Mouse (Mus musculus) G1E-ER4 (cell line): Measurements from ENCODE around the gene Hivep3. TPM values are rescaled to one million over a fixed set of nuclear protein-coding genes. Genes with fewer than 3 reads are reported as not detected.

Source experiments
- GATA1 ChIP-seq: IDR thresholded peaks from one replicate; pipeline ENCODE4 v1.8.0; 2012; ENCODE audit warnings: low read length, inconsistent platforms
- polyA plus RNA-seq: library from polyadenylated mRNA; stranded (reverse); fragments of >175 nt; gene quantifications from 2 replicates; pipeline ENCODE4 v1.2.3, GENCODE M21; 2012

The Hivep3 gene
- polyA plus RNA-seq, 1 experiment, result not detected

GRCm38 (mm10) chr4:120134223-120134622, 400.6 kb downstream of the Hivep3 start:
- no peak for TF ChIP-seq GATA1

DNA sequence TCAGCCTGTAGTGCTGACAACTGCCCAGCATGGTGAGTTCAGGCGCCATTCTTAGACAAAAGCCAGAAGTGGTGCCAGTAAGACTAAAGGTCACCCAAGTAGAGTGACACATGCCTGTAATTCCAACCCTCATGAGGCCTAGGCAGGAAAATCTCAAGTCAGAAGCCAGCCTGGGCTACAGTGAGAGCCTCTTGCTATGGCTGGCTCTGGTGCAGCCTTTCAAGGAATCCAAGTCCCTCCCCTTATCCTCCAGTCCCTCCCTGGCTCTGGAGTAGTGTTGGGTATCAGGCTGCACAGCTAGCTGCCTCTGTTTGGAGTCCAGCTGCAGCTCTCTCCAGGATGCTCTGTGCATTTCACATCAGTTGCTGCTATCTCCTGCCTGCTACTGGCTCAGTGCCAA, 408.2 kb downstream of the Hivep3 start:
- TF ChIP-seq GATA1, result no peak

- TF ChIP-seq GATA1, result no peak
Measured at GRCm38 (mm10) chr4:120142905-120143304, 409.3 kb downstream of the Hivep3 start.

DNA sequence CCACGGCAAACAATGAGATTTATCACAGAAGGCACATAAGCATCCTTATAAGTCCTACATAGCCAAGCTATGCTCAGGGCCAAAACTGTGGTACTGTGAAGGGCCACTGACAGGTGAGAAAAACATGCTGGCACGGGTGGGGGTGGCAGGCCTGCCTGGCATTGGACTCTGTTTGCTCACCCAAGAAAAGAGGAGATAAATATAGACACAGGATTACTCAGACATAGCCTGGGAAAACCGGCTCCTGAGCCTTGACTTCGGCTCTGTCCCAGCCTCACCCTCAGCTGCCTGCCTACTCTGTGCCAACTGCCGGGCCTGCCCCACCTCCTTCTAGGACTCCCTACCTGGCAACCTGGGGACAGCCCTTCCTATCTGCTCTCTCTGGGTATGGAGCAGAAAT, 410.8 kb downstream of the Hivep3 start:
- TF ChIP-seq GATA1, result no peak

- no peak for TF ChIP-seq GATA1
Measured at GRCm38 (mm10) chr4:120145931-120146330, 412.3 kb downstream of the Hivep3 start.

DNA sequence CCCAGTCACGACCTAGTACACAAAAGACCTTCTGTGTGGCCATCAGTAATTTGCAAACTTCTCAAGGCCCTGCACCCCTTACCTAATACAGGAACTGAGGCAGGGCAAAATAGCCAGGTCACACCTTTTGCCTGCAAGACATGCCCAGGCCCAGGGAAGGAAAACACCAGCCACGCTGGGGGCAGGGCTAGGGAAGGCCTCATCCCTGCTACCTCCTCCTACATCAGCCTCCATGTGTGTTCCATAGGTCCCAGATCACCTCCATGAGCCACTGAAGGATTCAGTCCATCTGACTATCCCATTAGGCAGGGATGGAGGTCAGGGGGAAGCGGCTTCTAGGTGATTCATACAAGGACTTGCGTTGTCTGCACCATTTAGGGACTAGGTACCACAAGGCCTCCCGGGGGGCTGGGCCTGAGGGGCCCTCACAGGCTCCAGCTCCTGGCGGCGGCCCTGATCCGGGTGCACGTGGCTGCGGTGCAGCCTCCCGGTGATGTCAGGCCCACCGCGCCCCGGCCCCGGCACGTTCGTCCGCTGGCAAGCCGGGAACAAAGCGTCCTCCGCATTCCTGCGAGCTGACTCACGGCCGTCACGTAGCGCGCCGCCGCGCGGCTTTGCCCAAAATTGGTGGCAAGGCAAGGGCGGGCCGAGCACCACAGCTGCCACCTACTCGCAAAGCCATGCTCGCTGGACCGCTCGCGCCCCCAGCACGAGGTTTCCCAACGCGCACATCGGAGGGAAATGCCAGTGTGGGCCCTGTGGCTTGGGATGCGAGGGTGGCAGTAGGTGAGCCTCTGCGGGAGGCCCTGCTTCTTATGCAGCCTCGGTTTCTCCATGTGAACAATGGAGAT, 414.9 kb downstream of the Hivep3 start:
- no peak for TF ChIP-seq GATA1

DNA sequence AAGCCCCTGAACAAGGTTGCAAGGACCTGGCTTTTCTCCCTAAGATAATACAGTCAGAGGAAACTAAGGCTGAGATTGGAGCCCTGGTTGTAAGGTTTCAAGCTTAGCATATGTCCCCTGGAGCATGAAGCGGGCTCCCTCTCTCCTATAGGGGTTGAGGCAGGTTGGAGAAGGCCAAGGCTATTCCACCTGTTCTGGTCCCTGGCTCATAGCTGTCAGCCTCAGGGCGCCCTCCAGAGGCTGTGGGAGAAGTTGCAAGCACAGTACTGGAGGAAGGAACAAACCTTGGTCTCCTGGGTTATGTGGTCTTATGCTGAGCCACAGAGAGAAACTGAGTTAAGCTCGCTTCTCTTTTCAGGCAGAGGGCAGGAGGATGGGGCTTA, 415.5 kb downstream of the Hivep3 start:
- TF ChIP-seq GATA1, result no peak

DNA sequence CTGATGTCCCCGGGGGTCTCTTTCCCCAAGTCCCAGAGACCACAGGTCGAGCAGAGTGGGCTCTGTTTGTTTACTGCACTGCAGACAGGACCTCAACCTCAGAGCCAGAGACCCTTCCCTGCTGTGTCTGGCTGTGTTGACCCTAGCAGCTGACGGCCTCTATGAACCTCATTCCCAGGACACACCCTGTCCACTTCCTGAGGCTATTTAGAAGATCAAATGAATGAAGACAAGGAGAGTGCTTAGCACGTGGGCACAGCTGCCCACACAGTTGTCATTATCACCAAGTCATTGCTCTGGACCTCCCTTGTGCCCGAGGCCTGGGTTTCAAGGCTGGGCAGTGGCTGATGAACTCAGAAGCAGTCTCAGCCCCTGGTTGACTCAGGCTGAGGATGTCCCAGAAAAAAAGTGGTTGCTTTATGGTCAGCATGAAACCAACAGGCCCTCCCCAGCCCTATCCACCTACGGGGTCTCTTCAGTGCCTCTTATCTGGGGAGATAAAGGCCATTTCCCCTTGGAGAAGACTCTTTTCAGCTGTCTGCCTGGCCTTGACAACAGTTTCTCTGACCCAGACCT, 416.8 kb downstream of the Hivep3 start:
- no peak for TF ChIP-seq GATA1

DNA sequence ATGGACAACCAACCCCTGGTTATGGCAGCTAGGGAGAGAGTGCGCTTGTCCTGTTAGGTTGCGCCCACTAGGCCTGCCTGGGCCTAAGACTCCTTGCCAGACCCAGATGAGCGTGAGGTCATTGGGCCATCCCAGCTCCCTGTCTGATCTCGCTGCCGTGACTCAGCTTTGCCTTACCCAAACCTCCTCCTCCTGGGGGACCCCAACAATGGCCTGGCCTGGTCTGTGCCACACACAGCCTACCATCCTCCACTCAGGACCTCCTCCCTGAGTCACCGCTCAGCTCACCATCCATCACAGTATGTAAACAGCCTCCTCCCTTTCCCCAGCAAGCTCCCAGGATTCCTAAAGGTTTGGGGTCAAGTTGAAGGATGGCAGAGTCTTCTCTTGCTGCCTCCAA, 418.3 kb downstream of the Hivep3 start:
- TF ChIP-seq GATA1, result no peak

DNA sequence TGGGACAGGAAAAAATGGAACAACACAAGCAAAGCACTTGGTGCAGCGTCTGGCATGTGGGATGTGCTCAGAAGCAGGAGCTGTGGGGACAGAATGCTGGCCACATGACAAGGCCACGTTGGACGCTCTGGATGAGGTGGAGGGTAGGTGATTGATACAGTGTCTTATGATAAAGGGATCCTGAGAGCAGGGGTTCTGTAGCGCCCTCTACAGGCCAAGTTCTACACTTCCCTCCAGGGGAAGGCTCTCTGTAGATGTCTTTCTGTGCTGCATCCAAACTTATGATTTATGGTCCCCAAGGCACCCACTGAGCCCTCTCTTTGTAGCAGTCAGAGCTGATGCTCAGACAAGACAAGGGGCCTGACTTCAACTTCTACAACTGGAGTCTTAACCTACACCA, 419.1 kb downstream of the Hivep3 start:
- no peak for TF ChIP-seq GATA1

DNA sequence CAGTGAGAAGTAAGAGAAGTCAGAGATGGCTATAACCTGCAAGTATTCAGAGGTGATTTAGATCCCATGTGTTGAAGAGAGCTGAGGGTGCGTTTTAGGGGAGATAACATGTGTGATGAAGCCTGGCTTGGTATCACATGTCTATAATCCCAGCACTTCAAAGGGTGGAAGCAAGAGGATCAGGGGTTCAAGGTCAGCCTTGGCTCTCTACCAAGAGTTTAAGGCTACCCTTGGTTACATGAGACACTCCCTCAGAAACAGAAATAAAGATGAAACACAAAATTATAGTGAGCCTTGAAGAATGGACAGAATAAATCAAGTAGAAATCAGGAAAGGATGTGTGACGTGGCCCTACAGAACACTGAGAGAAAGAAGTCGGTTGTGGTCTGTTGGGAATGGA, 420.2 kb downstream of the Hivep3 start:
- TF ChIP-seq GATA1, result no peak

GRCm38 (mm10) chr4:120158714-120159310, 425.2 kb downstream of the Hivep3 start:
- no peak for TF ChIP-seq GATA1

DNA sequence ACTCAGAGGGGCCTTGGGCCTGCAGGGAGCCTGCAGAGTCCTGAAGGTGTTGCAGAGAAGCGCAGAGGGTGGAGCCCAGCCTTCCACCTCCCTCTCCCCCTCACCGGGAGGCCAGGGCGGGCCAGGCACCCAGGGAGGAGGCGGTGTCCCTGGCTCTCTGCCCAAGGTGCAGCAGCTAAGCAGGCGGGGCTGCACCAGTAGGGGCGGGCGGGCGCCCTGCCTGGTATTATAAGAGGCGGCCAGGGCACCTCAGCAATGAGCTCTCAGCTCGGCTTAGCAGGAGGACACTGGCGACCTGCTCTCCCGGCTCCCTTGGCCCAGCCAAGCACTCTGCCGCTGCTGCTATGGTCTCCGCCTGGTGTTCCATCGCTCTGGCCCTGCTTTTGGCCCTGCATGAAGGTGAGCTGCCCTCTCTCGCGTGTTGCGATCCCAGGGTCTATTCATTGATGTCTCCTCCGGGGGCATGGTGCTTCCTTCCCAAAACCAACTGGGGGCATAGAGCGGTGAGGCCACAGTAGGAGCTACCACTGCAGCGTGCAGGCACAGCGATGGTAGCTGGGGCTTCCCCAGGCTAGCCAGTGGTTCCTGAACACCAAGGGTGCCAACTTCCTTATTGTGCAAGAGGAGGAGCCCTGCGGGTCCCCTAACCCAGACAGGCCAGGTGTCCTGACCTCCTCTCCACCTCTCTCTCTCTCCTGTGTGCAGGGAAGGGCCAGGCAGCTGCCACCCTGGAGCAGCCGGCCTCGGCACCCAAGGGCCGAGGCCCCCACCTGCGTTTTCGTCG, 427.8 kb downstream of the Hivep3 start, which contains the start of gene Edn2:
Gene Edn2, plus strand, starts transcription at position 41 of the 784 bp plus-strand sequence.
- TF ChIP-seq GATA1, result no peak

DNA sequence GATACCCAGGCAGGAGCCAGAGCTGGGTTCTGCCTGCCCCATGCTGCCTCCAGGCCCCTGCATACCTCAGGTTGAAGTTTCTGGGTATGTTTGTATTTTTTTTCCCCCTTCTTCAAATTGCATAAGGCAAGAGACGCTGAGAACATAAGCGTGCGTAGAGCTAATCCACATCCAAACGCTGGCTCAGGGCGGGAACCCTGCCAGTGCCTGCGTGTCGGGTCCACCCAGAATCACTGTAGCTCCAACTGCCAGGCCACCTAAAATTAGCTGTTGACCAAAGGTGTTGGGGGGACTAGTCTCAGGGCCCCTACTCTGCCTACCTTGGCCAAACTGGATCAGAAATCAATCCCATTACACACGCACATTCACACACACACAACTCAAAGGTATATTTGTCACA, 429.0 kb downstream of the Hivep3 start:
- TF ChIP-seq GATA1, result no peak

DNA sequence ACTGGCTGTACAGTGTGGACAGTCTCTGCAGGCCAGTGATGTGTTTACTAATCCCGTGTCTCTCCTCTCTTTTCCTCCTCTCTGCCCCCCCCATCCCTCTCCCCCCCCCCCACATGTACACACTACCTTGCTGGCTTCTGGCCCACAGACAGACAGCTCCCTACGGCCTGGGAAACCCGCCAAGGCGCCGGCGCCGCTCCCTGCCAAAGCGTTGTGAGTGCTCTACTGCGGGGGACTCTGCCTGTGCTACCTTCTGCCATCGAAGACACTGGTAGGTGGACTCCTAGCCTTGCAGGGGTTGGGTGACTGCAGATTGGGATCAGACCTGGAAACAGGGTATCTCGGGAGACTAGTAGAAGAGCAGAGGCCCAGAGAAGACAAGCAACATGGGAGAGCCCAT, 429.7 kb downstream of the Hivep3 start:
- TF ChIP-seq GATA1, result no peak

GRCm38 (mm10) chr4:120164316-120164715, 430.7 kb downstream of the Hivep3 start:
- no peak for TF ChIP-seq GATA1
